22 mouse cellular contexts compared by ENCODE assay signal in the genomic region with DNA sequence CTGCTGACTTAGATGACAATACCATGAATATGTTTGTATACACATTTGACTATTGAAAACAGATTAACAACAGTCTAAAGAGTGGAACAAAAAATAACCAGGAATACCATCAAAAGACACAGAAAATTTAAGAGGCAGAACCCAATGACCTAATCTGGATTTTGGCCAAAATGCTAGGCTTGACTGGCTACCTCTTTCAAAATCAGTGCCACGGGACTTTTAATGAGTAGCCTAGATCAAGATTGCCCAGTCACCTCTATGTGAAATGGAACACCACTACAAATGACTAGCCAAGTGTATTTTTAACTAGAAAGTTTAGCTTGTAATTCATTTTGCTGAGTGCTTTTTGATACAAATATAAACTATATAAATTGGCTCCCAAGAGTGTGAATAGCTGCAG.
DNase-seq lines count a peak whose midpoint lies in the region; ATAC-seq and TF ChIP-seq lines count a peak whose summit lies in the region.
"Had no signal": no experiment of that assay in that cellular context is flagged by ENCODE, and none has a peak within 500 bp of the region (broad histone marks: within the 10 kb centered on the region; RNA-seq: fewer than 3 reads in every experiment).

No protein-coding gene starts in this region.

- ATAC-seq in forebrain, embryonic 14.5 days: peak; percentile 29; the same call in 1 of the 2 replicates
- no peak for ATAC-seq in forebrain, embryonic 12.5 days (ENCODE audit: low FRiP score)
- ATAC-seq in kidney, embryonic 14.5 days (ENCODE audit: low FRiP score, low TSS enrichment): peak; percentile 75; the same call in 1 of the 2 replicates
- ATAC-seq: hindbrain, embryonic 16.5 days; intestine, postnatal 0 days had no signal

- intact Hi-C loops in left cerebral cortex, postnatal 25 days (cut with DNase I): no loop called here
- intact Hi-C loops in left cerebral cortex, adult 2 months (cut with DNase I): no loop called here

- H3K9me3 ChIP-seq in forebrain, embryonic 14.5 days (replicated peaks; ENCODE audit: control insufficient read depth, low read length): no peaks in the 10 kb centered on the region
- no peaks in the 10 kb centered on the region for H3K9me3 ChIP-seq in forebrain, embryonic 12.5 days
- H3K9me3 ChIP-seq in kidney, embryonic 14.5 days (ENCODE audit: control insufficient read depth, low read length): no peaks in the 10 kb centered on the region
- H3K9me3 ChIP-seq: embryonic facial prominence, embryonic 15.5 days; forebrain, embryonic 10.5 days; liver, embryonic 13.5 days; lung, embryonic 15.5 days had no signal

- H3K4me1 ChIP-seq in forebrain, embryonic 14.5 days (ENCODE audit: control insufficient read depth, insufficient read depth, low read length): no peaks in the 10 kb centered on the region
- H3K4me1 ChIP-seq in forebrain, embryonic 12.5 days: no peaks in the 10 kb centered on the region
- no peaks in the 10 kb centered on the region for H3K4me1 ChIP-seq in kidney, embryonic 14.5 days (ENCODE audit: control insufficient read depth, insufficient read depth, low read length)
- H3K4me1 ChIP-seq: embryonic facial prominence, embryonic 15.5 days; forebrain, embryonic 10.5 days; liver, embryonic 13.5 days; lung, embryonic 15.5 days had no signal

- no peak overlapping the region for H3K9ac ChIP-seq in forebrain, embryonic 14.5 days (ENCODE audit: low read length)
- no peak overlapping the region for H3K9ac ChIP-seq in forebrain, embryonic 12.5 days
- H3K9ac ChIP-seq in kidney, embryonic 14.5 days (ENCODE audit: low read depth, low read length): no peak overlapping the region
- H3K9ac ChIP-seq: embryonic facial prominence, embryonic 15.5 days; liver, embryonic 13.5 days; lung, embryonic 15.5 days had no signal

- H3K4me2 ChIP-seq in forebrain, embryonic 14.5 days (ENCODE audit: low read length): no peak overlapping the region
- H3K4me2 ChIP-seq in forebrain, embryonic 12.5 days: no peak overlapping the region
- H3K4me2 ChIP-seq in kidney, embryonic 14.5 days (replicated peaks; ENCODE audit: low read depth, low read length): no peak overlapping the region
- H3K4me2 ChIP-seq: embryonic facial prominence, embryonic 15.5 days; liver, embryonic 13.5 days; lung, embryonic 15.5 days had no signal

- WGBS in forebrain, embryonic 14.5 days: 33% methylated on average over 1 of the region's 1 CpGs
- WGBS in forebrain, embryonic 12.5 days: 60% methylated on average over 1 of the region's 1 CpGs
- WGBS in kidney, embryonic 14.5 days: 20% methylated on average over 1 of the region's 1 CpGs

- TF ChIP-seq CTCF in left cerebral cortex, adult 2 months (IDR thresholded peaks at IDR 0.05): no peak

- no peaks in the 10 kb centered on the region for H3K36me3 ChIP-seq in forebrain, embryonic 14.5 days (ENCODE audit: control insufficient read depth, insufficient read depth, low read length)
- no peaks in the 10 kb centered on the region for H3K36me3 ChIP-seq in forebrain, embryonic 12.5 days (replicated peaks)
- no peaks in the 10 kb centered on the region for H3K36me3 ChIP-seq in kidney, embryonic 14.5 days (ENCODE audit: control insufficient read depth, insufficient read depth, low read length)
- H3K36me3 ChIP-seq: embryonic facial prominence, embryonic 15.5 days; forebrain, embryonic 10.5 days; liver, embryonic 13.5 days; lung, embryonic 15.5 days had no signal

- H3K27me3 ChIP-seq in forebrain, embryonic 14.5 days (replicated peaks; ENCODE audit: control insufficient read depth, insufficient read depth, low read length): no peaks in the 10 kb centered on the region
- no peaks in the 10 kb centered on the region for H3K27me3 ChIP-seq in forebrain, embryonic 12.5 days
- H3K27me3 ChIP-seq in kidney, embryonic 14.5 days (ENCODE audit: control insufficient read depth, insufficient read depth, low read length): no peaks in the 10 kb centered on the region
- H3K27me3 ChIP-seq: CH12.LX; embryonic facial prominence, embryonic 15.5 days; liver, embryonic 13.5 days; lung, embryonic 15.5 days had no signal

- H3K27ac ChIP-seq in forebrain, embryonic 14.5 days (ENCODE audit: low read depth, low read length): no peak overlapping the region
- no peak overlapping the region for H3K27ac ChIP-seq in forebrain, embryonic 12.5 days
- no peak overlapping the region for H3K27ac ChIP-seq in kidney, embryonic 14.5 days (ENCODE audit: low read depth, low read length)
- no peak overlapping the region for H3K27ac ChIP-seq in left cerebral cortex, adult 2 months
- H3K27ac ChIP-seq: embryonic facial prominence, embryonic 15.5 days; forebrain, embryonic 10.5 days; liver, embryonic 13.5 days; lung, embryonic 15.5 days; stomach, postnatal 0 days had no signal

- DNase-seq in forebrain, embryonic 14.5 days (ENCODE audit: low spot score): peak; percentile 39
- DNase-seq in retina, postnatal 1 day: peak; percentile 24
- DNase-seq in retina, embryonic 14.5 days (ENCODE audit: low spot score): no peak
- peak; percentile 69 for DNase-seq in skeletal muscle tissue, adult 2 months (ENCODE audit: low read depth, low spot score)
- no peak for DNase-seq in left cerebral cortex, postnatal 25 days (ENCODE audit: low spot score in 2 of 2)
- DNase-seq in left cerebral cortex, adult 2 months (ENCODE audit: extremely low spot score in 1 of 2, low spot score in 2 of 2): no peak
- DNase-seq: adrenal gland, adult 2 months; cerebellum, adult 9-11 months; heart, postnatal 4 days; layer of hippocampus, adult 9-11 months; liver, embryonic 13.5 days; lung, postnatal 4 days; right cerebral cortex, postnatal 4 days had no signal

- H3K4me3 ChIP-seq in forebrain, embryonic 14.5 days (ENCODE audit: low read depth, low read length): no peak overlapping the region
- H3K4me3 ChIP-seq in forebrain, embryonic 12.5 days (replicated peaks): no peak overlapping the region
- H3K4me3 ChIP-seq in kidney, embryonic 14.5 days (ENCODE audit: low read length): no peak overlapping the region
- H3K4me3 ChIP-seq in left cerebral cortex, adult 2 months: no peak overlapping the region
- H3K4me3 ChIP-seq: embryonic facial prominence, embryonic 15.5 days; forebrain, embryonic 10.5 days; liver, embryonic 13.5 days; lung, embryonic 15.5 days had no signal

Comparison
In these comparisons a context has a peak if more than half of its experiments do, and no peak if none do; other contexts are left out.
1. DNase-seq: peak in forebrain, embryonic 14.5 days (single experiment), retina, postnatal 1 day (single experiment) and skeletal muscle tissue, adult 2 months (single experiment); none in retina, embryonic 14.5 days (single experiment), left cerebral cortex, postnatal 25 days (0 of 2) and left cerebral cortex, adult 2 months (0 of 2).